Mouse (Mus musculus) intestine, embryonic 14.5 days (tissue): ENCODE results near the gene Oscar. TPM values are rescaled to one million over a fixed set of nuclear protein-coding genes. Genes with fewer than 3 reads are reported as not detected.
"Not testable (repeated sequence)": the region's sequence is repeated elsewhere in the genome, so short reads cannot be mapped to it uniquely, and the experiment has no call there.

ENCODE experiments used
- ATAC-seq: fragments of 200-750 bp; cut with Nextera tagmentation; replicated peaks from 2 replicates; pipeline ENCODE4 v1.8.0; 2017; ENCODE audit warnings: low read depth, moderate number of reproducible peaks, moderate TSS enrichment, moderate library complexity; ENCODE audit not compliant: low FRiP score, low TSS enrichment
- DNase-seq: peaks from one replicate; pipeline ENCODE4 v3.0.0-alpha.2; 2018; ENCODE audit warnings: low spot score
- H3K27ac ChIP-seq: fragments of 300-500 bp; sonication (generic); 2 replicates; pipeline ENCODE4 v1.5.1; 2014; ENCODE audit warnings: low read depth, mild to moderate bottlenecking, control low read depth
- H3K27me3 ChIP-seq: fragments of 300-500 bp; sonication (generic); replicated peaks from 2 replicates; pipeline ENCODE4 v1.6.1; 2014; ENCODE audit warnings: low read length, control low read depth; ENCODE audit not compliant: control insufficient read depth, insufficient read depth
- H3K36me3 ChIP-seq: fragments of 300-500 bp; sonication (generic); 2 replicates; pipeline ENCODE4 v1.6.1; 2014; ENCODE audit warnings: low read length, control low read depth; ENCODE audit not compliant: control insufficient read depth, insufficient read depth
- H3K4me1 ChIP-seq: fragments of 300-500 bp; sonication (generic); replicated peaks from 2 replicates; pipeline ENCODE4 v1.6.1; 2014; ENCODE audit warnings: low read length, control low read depth, mixed read lengths; ENCODE audit not compliant: control insufficient read depth, insufficient read depth
- H3K4me2 ChIP-seq: fragments of 300-500 bp; sonication (generic); 2 replicates; pipeline ENCODE4 v1.6.1; 2014; ENCODE audit warnings: low read length
- H3K4me3 ChIP-seq: fragments of 300-500 bp; sonication (generic); 2 replicates; pipeline ENCODE4 v1.5.1; 2014; ENCODE audit warnings: low read depth, low read length, control low read depth, mixed read lengths
- H3K9ac ChIP-seq: fragments of 300-500 bp; sonication (generic); 2 replicates; pipeline ENCODE4 v1.6.1; 2014; ENCODE audit warnings: mild to moderate bottlenecking, low read length
- H3K9me3 ChIP-seq: fragments of 300-500 bp; sonication (generic); 2 replicates; pipeline ENCODE4 v1.6.1; 2016; ENCODE audit warnings: low read length, control low read depth; ENCODE audit not compliant: control insufficient read depth
- WGBS: fragments of 180-500 bp; shearing (Covaris S2); extraction: QIAGEN DNeasy Blood & Tissue Kit; methylation state at CpG from one replicate; pipeline ENCODE4 v1.1.7; 2014; 5-methylcytosine and 5-hydroxymethylcytosine counted together
- polyA plus RNA-seq: library from polyadenylated mRNA; unstranded; fragments of >200 nt; fragmentation: Nextera tagmentation; extraction: Ambion mirVana; gene quantifications from 2 replicates; pipeline ENCODE4 v1.2.1, GENCODE M21; 2014

Gene Oscar
- polyA plus RNA-seq, 1 experiment from 2014 or later: 0.09 TPM

- H3K9me3 ChIP-seq: no peaks in the 10 kb centered on the region
- H3K4me1 ChIP-seq: no peaks in the 10 kb centered on the region
- ATAC-seq (no peak), DNase-seq (no peak)
- H3K27ac ChIP-seq: no peak overlapping the region
- 8% methylated on average over 6 of the region's 6 CpGs for WGBS
- no peak overlapping the region for H3K4me2 ChIP-seq
- H3K4me3 ChIP-seq: no peak overlapping the region
- no peaks in the 10 kb centered on the region for H3K27me3 ChIP-seq
- no peaks in the 10 kb centered on the region for H3K36me3 ChIP-seq
- H3K9ac ChIP-seq: no peak overlapping the region
Observed at GRCm38 (mm10) chr7:3585763-3586162, 30.2 kb downstream of the Oscar start.

DNA sequence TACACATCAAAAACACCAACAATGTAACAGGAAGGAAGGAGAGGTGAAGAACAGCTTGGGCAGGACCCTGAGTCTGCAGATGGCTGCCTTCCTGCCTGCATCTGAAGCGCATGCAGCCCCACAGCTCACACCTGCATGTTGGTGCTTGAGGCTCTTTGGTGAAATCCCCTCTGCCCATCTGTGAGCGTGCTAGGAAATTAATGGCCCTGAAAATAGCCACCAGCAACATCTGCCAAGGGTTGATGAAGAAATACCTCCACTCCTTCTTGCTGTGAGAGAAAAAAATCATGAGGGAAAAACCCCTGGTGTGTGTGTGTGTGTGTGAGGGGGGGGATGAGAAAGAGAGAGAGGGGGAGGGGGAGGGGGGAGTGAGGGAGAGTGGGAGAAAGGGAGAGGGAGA is 35.9 kb downstream of the Oscar start:
- Histone ChIP-seq H3K27ac (no peak overlapping the region), H3K4me1 (no peaks in the 10 kb centered on the region), H3K36me3 (no peaks in the 10 kb centered on the region), H3K4me3 (no peak overlapping the region), H3K27me3 (no peaks in the 10 kb centered on the region), H3K4me2 (no peak overlapping the region), H3K9ac (no peak overlapping the region), H3K9me3 (no peaks in the 10 kb centered on the region)
- ATAC-seq (no peak), DNase-seq (no peak)
- 53% methylated on average over 2 of the region's 2 CpGs for WGBS

DNA sequence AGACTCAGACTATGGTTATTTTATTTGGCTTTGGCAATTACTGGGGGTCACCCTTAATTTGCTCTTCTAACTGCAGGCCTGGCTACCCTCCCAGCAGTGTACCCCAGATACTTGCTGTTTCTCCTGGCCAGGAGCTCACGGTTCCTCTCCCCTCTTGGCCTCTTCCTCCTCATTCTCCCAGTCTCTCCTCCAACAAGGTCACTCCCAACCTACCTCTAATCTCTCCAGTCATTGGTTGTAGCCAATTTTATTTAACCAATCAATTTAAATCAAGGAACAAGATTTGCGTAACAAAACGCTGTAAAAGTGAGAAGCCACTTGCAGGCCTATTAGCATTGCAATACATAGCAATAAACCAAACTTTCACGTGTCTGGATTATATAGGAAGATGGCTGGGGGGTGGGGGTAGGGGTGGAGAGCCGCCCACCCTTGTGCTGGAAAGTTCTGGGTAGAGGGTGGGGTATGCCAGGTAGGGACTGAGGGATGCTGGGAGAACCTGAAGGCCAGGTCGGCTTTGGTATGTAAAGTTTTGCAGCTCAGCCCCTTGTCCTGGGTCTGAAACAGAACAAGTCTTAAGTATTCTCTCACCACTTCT is 36.9 kb downstream of the Oscar start:
- ATAC-seq: no peak

DNA sequence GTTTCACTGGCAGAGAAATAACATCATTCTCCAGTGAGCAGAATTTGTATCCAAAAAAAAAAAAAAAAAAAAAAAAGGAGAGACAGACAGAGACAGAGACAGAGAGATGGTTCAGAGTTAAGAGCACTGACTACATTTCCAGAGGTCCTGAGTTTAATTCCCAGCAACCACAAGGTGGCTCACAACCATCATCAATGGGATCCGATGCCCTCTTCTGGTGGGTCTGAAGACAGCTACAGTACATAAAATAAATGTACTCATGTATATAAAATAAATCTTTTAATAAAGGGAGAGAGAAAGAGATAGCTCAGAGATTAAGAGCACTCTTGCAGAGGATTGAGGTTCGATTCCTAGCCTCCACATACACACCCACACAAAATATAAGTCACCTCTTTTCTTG is 37.8 kb downstream of the Oscar start:
- Histone ChIP-seq H3K4me1 (no peaks in the 10 kb centered on the region), H3K4me3 (no peak overlapping the region), H3K27me3 (no peaks in the 10 kb centered on the region), H3K9ac (no peak overlapping the region), H3K36me3 (no peaks in the 10 kb centered on the region), H3K4me2 (no peak overlapping the region), H3K27ac (no peak overlapping the region), H3K9me3 (no peaks in the 10 kb centered on the region)
- WGBS: 82% methylated on average over 2 of the region's 2 CpGs
- DNase-seq: no peak
- no peak for ATAC-seq

More for the DNA sequence above, 36.9 kb downstream of the Oscar start:
- Histone ChIP-seq H3K4me2 (no peak overlapping the region), H3K4me1 (no peaks in the 10 kb centered on the region), H3K27ac (no peak overlapping the region), H3K36me3 (no peaks in the 10 kb centered on the region), H3K27me3 (no peaks in the 10 kb centered on the region), H3K9me3 (no peaks in the 10 kb centered on the region), H3K4me3 (no peak overlapping the region), H3K9ac (no peak overlapping the region)
- WGBS: 65% methylated on average over 6 of the region's 6 CpGs
- DNase-seq: no peak

- H3K9me3 ChIP-seq: no peaks in the 10 kb centered on the region
- ATAC-seq (no peak), DNase-seq (no peak)
- WGBS: 66% methylated on average over 5 of the region's 5 CpGs
- H3K27ac ChIP-seq: no peak overlapping the region
- H3K36me3 ChIP-seq: no peaks in the 10 kb centered on the region
- H3K4me2 ChIP-seq: no peak overlapping the region
- H3K4me3 ChIP-seq: no peak overlapping the region
- H3K9ac ChIP-seq: no peak overlapping the region
- no peaks in the 10 kb centered on the region for H3K27me3 ChIP-seq
- H3K4me1 ChIP-seq: no peaks in the 10 kb centered on the region
Observed at GRCm38 (mm10) chr7:3576354-3577124, 39.4 kb downstream of the Oscar start.

DNA sequence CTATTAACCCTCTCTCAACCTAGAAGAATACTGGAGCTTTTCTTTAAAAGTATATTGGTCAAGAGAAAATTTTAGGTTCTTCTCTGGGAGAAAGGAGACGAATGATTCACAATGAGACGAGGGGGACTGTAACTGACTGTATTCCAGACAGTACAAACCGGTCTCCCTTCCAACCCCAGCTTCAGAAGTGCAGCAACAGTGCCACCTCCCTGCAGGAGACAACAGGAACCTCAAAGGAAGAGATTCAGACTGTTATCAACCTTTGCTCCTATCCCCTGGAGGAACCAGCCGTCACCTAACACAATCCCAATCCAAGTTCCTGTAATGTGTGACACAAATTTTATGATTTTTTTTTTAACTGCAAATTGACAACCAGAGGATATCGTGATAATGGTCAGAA is 41.7 kb downstream of the Oscar start:
- 52% methylated on average over 5 of the region's 5 CpGs for WGBS
- H3K4me1 ChIP-seq: no peaks in the 10 kb centered on the region
- no peak for ATAC-seq
- no peak for DNase-seq
- H3K4me3 ChIP-seq: no peak overlapping the region
- no peaks in the 10 kb centered on the region for H3K36me3 ChIP-seq
- H3K27me3 ChIP-seq: no peaks in the 10 kb centered on the region
- no peak overlapping the region for H3K9ac ChIP-seq
- H3K27ac ChIP-seq: no peak overlapping the region
- H3K4me2 ChIP-seq: no peak overlapping the region
- H3K9me3 ChIP-seq: no peaks in the 10 kb centered on the region

DNA sequence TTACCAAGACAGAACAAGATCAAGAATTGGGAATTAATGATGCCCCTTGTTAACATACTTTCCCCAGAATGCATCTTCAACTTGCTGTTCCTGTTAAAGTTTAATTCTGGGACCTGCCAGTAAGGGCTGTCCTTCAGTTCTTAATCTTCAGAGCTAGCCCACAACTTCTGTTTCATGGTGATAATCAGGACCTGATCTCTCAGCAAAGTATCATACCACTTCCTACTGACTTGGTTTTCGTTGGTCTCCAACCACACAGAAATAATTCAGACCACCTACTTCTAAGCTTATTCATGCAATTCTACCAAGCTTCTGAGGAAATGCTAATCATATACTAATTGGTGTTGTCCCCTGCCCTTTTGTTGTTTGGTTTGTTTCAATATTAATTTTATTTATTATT is 44.1 kb downstream of the Oscar start:
- Histone ChIP-seq H3K4me2 (no peak overlapping the region), H3K9me3 (no peaks in the 10 kb centered on the region), H3K4me3 (no peak overlapping the region), H3K9ac (no peak overlapping the region), H3K36me3 (no peaks in the 10 kb centered on the region), H3K27ac (no peak overlapping the region), H3K27me3 (no peaks in the 10 kb centered on the region), H3K4me1 (no peaks in the 10 kb centered on the region)
- WGBS: 92% methylated on average over 1 of the region's 1 CpGs
- DNase-seq: no peak
- no peak for ATAC-seq

DNA sequence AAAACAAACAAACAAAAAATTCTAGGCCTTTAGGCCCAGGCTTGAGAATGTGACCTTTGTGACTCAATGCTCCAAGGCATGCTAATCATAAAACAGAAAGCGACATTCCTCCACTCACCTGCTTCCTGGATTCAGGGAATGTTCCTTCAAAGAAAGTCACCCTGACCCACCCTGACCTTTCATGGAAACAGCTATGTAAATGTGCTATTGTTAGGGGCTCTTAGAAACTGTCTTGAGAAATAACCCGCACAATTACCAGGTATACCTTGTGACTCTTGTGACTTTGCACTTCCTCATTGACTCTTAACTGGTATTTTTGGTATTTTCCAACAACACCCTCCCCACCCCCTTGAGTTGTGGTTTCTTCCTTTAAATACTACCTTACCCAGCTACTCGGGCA is 45.4 kb downstream of the Oscar start:
- DNase-seq, H3K9ac ChIP-seq: not testable (repeated sequence)
- WGBS: 84% methylated on average over 3 of the region's 3 CpGs

DNA sequence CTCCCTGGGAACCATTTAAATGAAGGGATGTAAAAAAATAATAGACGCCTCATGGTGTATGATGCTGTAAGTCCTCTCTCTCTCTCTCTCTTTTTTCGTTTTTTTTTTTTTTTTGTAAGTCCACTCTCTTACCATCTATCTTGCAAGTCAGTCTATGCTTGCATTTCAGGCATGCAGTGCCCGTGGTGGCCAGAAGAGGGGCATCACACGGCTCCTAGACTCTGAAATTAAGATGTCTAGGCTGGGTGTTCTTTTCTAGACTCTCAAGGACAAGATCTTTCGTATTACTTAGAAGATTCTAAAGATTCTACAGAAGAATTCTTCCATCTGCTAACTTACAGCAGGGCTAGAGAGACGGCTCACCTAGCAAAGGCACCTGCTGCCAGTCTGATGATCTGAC is 46.2 kb downstream of the Oscar start:
- Histone ChIP-seq H3K4me2 (no peak overlapping the region), H3K4me3 (no peak overlapping the region), H3K9ac (no peak overlapping the region), H3K9me3 (no peaks in the 10 kb centered on the region), H3K27ac (no peak overlapping the region), H3K4me1 (no peaks in the 10 kb centered on the region), H3K27me3 (no peaks in the 10 kb centered on the region), H3K36me3 (no peaks in the 10 kb centered on the region)
- no peak for DNase-seq
- ATAC-seq: no peak
- 64% methylated on average over 6 of the region's 6 CpGs for WGBS

More for the DNA sequence above, 45.4 kb downstream of the Oscar start:
- H3K4me2 ChIP-seq, H3K27ac ChIP-seq, H3K4me1 ChIP-seq, H3K4me3 ChIP-seq, H3K36me3 ChIP-seq, H3K27me3 ChIP-seq, ATAC-seq, H3K9me3 ChIP-seq: not testable (repeated sequence)
